Mouse (Mus musculus) CD4-positive helper T cell, adult 2 months (primary cell): ENCODE data around the gene B4galnt4.

Experiments
- DNase-seq: peaks from one replicate; pipeline ENCODE4 v3.0.0-alpha.2; 2012; ENCODE audit warnings: low read depth, missing footprints, low spot score

The B4galnt4 gene

DNA sequence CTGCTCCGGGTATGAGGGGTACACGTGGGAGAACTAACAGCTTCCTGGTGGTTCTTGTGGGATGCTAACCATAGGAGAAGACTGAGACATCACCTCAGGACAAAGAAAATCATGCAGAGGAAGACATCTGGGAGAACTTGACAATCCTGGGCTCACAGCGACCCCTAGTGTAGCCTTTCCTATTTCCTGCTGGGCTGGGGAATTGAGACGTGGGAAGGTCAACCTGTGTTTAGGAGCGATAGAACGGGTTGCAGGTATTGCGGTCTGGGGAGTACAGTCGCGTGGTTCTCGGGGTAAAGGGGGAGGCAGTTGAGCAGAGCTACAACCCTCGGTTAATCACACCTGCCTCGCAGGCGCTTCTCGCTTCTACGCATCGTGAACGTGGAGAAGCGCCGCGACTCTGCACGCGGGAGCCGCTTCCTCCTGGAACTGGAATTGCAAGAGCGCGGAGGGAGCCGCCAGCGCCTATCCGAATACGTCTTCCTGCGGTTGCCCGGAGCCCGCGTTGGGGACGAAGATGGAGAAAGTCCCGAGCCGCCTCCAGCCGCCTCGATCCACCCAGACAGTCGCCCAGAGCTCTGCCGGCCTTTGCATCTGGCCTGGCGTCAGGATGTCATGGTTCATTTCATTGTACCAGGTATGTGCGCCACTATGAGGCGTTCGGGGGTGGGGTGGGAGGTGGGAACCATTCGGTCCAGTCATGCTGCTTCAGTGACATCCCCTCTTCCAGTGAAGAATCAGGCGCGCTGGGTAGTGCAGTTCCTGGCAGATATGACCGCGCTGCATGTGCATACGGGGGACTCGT lies 9.4 kb downstream of the B4galnt4 start:
- DNase-seq: peak; percentile 70

DNA sequence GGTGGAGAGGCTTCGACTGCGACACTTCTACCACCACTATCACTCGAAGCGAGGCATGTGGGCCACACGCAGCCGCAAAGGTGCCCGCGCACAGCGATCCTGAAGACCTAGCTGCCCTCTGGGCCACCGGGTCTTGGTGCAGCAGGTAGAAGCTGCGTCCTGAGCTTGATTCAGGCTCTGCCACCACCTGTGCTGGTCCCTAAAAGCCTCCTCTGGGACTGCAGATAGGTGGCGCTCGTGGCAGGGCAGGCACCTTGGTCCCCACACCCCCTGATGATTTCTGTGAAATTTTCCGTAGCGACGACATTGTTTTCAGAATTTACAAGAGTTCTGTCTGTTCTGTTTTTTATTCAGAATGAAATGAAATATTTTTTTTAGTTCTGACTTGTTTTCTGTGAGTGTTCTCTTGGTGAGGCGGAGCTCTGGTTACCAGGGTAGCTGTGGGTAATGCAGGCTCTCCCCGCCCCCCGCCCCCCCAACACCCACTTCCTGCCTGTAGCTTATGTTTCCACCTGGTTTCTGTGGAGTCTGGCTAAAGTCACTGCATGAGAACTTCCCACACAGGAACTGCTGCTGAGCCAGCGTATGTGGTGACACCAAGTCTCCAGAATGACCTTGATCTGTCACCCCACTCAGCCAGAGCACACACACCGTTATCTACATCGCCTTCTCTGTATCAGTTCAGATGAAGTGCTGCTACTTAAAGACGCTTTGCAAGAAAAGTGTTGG lies 11.3 kb downstream of the B4galnt4 start:
- DNase-seq: peak; percentile 94

GRCm38 (mm10) chr7:141073782-141074181 lies 12.9 kb downstream of the B4galnt4 start:
- DNase-seq: no peak

DNA sequence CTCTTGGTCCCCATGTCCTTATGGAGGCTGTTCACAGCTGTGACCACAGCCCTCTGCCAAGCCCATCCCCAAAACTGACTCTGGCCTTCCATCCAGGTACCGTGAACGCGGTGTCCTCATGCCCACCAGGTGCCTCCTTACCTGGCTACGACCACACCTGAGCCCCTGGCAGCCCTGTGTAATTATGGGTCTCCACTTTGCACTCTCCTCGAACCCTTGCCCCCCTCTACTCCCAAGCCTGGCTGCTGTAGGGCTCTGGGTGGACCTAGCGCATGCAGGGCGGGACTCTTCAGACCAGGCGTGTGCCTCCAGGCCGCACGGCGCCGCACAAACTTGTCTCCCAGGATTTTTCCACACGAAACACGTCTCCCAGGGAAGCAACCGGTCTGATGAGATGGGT lies 16.9 kb downstream of the B4galnt4 start, which contains the start of gene Pkp3:
TSS of gene Pkp3 (plus strand) at position 378 of the 400 bp plus-strand sequence.
- DNase-seq: no peak

DNA sequence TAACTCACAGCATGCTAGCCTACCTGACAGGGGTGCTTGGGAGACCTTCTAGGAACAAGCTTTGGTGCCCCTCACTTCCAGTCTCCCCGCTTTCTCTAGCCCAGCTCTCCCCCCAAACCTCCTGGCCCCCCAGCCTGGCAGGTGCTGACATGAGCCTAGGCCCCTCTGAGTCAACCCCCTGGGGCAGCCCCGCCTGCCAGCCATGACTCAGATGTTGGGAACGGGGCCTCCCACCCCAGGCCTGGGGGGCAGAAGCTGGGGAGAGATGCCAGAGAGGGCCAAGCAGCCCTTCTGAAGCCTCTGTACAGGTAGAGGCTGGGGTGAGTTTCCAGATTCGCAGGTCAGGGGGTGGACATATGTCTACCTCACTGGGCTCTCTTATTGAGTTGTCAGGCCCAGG lies 18.0 kb downstream of the B4galnt4 start:
- DNase-seq: no peak

DNA sequence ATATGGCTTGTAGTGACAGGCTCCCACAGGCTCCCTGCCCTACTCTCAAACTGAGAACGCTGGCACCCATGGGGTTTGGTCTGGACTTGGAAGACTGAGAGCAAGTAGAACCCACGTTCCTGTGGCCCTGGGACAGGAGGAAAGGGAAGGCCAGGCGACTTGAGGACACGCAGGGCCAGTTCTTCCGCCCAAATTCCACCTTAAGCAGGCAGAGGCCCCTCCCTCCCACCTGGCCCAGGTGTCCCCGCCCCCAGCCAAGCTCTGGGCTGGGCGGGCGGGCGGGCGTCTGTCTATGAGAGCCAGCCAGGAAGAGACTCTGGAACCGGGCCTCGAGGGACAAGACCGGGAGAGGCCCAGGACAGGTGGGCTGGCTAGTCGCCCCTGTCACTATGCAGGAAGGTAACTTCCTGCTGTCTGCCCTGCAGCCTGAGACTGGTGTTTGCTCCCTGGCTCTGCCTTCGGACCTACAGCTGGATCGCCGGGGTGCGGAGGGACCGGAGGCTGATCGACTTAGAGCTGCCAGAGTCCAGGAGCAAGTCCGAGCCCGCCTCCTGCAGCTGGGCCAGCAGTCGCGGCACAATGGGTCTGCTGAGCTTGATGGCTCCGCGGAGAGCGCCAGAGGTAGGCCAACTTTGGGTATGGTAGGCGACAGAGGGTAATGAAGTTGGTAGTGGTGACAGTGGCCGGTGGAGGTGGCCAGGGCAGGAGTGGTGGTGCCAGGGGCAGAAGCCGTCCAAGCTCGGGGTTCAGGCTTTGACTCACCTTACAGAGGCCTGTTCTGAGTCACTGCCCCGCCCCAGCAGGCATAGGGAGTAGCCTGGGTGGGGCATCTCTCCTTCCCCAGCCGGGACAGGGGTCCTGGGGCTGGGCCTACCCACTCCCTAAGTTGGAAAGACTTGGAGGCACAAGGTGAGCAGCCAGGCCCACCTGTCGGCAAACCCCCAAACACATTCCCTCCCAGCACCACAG lies 18.9 kb downstream of the B4galnt4 start:
- no peak for DNase-seq

- DNase-seq: peak; percentile 70
Observed at GRCm38 (mm10) chr7:141087894-141088293, 27.0 kb downstream of the B4galnt4 start.

GRCm38 (mm10) chr7:141088473-141088872 lies 27.6 kb downstream of the B4galnt4 start:
- DNase-seq: peak; percentile 55

DNA sequence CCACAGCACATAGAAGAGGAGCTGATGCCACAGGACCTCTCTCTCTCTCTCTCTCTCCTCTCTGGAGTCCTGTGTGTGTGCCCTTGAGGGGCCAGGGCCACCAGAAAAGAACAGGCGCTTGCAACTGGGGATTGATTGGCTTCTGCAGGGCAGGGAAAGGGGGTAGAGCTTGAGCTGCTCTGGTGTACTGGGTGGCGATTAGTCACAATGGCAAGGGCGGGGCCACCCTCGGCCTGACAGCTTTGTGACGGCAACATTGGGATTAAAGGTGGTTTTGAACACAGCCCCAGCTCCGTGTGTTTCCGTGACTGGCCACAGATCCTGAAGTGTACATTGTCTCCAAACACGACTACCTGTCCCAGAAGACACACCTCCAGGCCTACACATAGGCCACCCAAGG lies 29.3 kb downstream of the B4galnt4 start:
- DNase-seq: no peak

DNA sequence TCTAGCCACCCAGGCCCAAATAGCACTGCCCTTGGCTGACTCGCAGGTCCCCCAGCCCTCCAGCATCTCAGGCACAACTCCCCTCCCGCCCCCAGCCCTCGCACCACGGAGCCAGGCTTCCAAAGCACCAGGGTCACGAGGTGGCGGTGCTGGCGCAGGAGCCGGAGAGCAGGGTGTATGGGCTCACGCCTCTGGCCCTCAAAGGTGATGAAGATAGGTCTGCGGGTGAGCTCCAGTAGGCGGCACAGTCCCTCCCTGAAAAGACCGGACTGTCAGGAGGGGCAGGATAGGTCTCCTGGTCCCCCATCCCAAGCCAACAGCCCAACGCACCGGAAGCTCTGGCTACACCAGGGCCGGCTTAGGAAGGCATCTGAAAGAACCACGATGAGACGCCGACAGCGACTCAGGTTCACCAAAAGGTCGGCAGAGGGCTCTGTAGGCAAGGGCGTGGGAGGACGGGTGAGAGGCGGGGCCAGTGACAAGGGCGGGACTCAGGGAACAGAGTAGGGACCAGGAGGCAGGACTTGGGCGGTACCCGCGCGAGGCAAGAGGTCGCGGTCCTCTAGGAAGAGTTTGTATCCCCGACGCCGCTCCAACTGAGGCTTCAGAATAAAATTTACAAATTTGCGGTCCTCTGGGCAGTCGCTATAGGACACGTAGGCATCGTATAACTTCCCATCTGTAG lies 31.3 kb downstream of the B4galnt4 start:
- peak; percentile 87 for DNase-seq

DNA sequence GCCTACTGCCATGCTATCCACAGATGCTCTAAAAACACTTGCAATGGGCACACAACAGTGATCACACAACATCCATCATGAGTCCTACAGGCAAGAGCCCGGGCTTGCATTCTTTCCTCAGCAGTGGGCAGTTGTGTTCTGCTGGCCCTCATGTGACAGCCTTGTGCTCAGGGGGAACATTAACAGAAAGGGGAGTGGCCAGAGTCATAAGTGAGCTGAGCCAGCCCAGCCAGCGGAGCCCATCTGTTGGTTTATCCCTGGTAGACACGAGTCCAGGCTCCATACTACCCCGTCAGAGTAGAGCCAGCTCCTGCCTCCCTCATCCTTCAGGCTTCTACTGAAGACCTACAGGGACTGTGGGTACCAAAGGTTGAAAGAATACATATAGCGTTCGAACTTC lies 33.0 kb downstream of the B4galnt4 start:
- no peak for DNase-seq

- DNase-seq: no peak
Observed at GRCm38 (mm10) chr7:141094487-141095205, 33.7 kb downstream of the B4galnt4 start.

DNA sequence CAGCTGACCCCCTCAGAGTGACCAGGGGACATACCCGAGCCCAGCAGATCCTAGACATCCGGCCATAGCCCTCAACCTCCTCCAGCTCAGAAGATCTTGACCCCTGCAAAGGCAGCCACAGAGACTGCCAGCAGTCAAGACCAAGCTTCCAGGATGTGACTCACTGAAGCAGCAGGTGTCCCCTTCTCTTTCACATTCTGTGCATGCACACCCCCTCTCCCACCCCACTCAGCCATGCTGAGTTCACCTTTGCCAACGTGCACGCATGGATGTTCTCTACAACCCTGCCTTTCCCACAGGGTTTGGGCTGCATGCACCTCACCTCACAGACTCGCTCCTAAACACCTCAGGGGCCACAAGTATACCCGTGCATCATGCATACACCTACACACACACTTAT lies 35.1 kb downstream of the B4galnt4 start:
- DNase-seq: peak; percentile 65

DNA sequence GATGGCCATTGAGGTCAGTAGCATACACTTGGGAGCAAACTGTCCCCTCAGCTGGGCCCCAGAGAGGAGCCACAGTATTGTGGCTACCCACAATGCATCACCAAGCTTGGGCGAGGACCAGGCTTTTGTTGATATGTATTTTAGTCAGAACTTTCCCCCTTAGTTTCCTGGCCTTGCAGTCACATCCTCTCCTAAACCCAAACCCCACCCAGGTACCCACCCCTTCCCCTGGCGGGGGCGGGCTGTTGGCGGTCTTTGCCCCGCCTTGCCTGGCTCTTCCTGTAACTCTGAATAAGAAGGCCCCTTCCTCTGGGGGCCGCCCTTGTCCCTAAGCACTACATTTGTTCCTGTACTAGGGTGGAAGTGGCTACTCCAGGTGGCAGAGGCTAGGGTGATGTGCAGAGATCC lies 35.7 kb downstream of the B4galnt4 start:
- DNase-seq: peak; percentile 94

- peak; percentile 59 for DNase-seq
Observed at GRCm38 (mm10) chr7:141097177-141097576, 36.3 kb downstream of the B4galnt4 start.

DNA sequence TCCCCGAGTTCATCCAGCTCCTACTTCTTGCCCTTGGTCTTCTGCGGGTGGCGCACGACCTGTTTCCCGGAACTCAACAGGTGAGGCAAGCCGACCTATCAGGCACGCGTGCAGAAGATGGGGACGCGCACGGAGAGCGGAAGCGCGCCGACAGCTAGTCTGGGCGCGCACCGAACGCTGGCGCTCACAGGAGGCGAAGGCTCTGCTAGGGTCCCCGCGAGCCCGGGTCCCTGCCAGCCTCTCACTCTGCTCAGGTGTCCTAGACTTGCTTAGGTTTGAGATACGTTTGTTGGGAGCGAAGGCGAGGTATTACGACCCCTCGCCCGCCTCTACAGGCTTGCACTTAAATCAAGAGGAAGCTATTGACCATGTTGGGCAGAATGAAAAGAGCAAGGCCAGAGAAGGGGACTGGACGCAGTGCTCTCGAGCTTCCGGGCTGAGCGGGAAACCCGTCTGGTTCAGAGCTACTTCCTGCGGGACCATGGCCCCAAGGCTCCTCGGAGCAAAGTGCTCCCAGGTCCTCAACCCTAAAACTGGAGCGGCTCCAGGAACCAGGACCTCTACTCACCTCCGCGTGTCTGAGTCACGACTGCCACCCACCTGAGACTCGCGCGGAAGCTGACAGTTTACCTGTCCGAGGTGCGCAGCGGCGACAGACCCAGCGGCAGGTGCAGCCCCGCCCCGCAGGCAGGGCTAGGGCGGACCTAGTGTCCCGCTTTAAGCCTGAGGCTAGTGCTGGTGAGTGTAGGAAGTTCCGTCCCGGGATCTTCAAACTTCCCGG lies 39.2 kb downstream of the B4galnt4 start, which contains the start of gene Sigirr:
TSS of gene Sigirr (minus strand) at position 662 of the 781 bp plus-strand sequence.
- DNase-seq: peak; percentile 80

DNA sequence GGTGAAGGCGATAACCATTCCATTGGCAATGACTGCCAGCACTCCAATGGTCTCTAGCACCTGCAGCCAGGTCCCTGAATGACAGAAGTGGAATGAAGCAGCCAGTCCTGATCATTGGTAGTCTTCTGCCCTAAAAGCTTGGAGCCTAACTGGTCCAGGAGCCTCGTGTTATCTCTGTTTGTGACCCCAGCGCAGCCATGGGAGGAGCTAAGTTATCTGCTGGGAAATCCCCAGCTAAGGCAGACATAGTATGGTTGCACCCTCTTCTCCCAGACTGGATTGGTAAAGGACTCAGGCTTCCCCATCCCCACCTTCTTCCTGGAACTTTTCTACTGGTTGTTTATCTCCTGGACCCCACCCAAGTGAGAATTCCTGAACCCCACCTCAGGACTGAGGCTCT lies 42.3 kb downstream of the B4galnt4 start:
- no peak for DNase-seq

- DNase-seq: no peak
Observed at GRCm38 (mm10) chr7:141115874-141116273, 55.0 kb downstream of the B4galnt4 start.

DNA sequence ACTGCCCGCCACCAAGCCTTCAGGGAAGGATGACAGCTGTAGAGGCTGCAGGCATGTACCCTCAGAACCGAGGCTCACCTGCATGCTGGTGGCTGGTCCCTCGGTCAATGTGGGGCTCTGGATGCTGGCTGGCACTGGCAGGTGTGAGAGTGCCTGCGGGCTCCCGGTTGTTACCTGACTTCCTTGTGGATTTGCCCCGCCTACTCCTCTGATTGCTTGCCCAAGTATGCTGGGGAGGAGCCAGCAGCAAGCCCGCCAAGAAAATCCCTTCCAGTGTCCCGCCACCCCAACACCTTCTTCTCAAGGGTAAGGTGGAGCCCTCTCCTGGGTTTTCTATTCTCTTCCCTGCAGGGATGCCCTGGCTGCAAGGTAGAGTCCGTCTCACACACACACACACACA lies 56.7 kb downstream of the B4galnt4 start, which contains the start of gene Ano9:
TSS of gene Ano9 (minus strand) at position 171 of the 400 bp plus-strand sequence.
- no peak for DNase-seq
